Mouse (Mus musculus): Measurements from ENCODE around the gene Wapl. TPM values are rescaled to one million over a fixed set of nuclear protein-coding genes. Genes with fewer than 3 reads are reported as not detected.

The Wapl gene
- polyA plus RNA-seq (2012; rRNA removed; ENCODE audit: low replicate concordance) = 6.7 and 18.0 TPM in 2 replicates

GRCm38 (mm10) chr14:34673395-34674228, at the start of gene Wapl:
TSS of gene Wapl (plus strand) at chr14:34673928.

Other genes with a start within 250 kb of the Wapl start
- gene Bmpr1a, start 170.6 kb upstream of the Wapl start, polyA plus RNA-seq (2012; rRNA removed; ENCODE audit: low replicate concordance) = 4.6 and 22.3 TPM in 2 replicates
- not detected in 2 replicates for gene 9230112D13Rik, start 151.1 kb upstream of the Wapl start, polyA plus RNA-seq (2012; rRNA removed; ENCODE audit: low replicate concordance)
- gene Ldb3, start 85.2 kb upstream of the Wapl start, polyA plus RNA-seq (2012; rRNA removed; ENCODE audit: low replicate concordance) = 2.3 and 623 TPM in 2 replicates
- not detected in 2 replicates for gene Opn4, start 73.8 kb upstream of the Wapl start, polyA plus RNA-seq (2012; rRNA removed; ENCODE audit: low replicate concordance)
- 0.59 TPM in 2 replicates for gene Grid1, start 146.2 kb downstream of the Wapl start, polyA plus RNA-seq (2012; rRNA removed; ENCODE audit: low replicate concordance)